Mouse (Mus musculus) central nervous system, embryonic 14 days (tissue): ENCODE data around the gene Krtap19-4. TPM values are rescaled to one million over a fixed set of nuclear protein-coding genes. Genes with fewer than 3 reads are reported as not detected.

Experiments
- polyA plus RNA-seq: library from polyadenylated mRNA; depleted of rRNA; stranded (reverse); fragments of >200 nt; gene quantifications from 2 replicates; pipeline ENCODE4 v1.2.3, GENCODE M21; 2012; rRNA removed

The Krtap19-4 gene
- not detected in 2 replicates for polyA plus RNA-seq

GRCm38 (mm10) chr16:88884989-88885388 lies at the start of gene Krtap19-4:
Krtap19-4 (minus strand) TSS chr16:88885089.

GRCm38 (mm10) chr16:88932165-88932564 lies 47.3 kb upstream of the Krtap19-4 start, which contains the start of gene Krtap19-9b:
Krtap19-9b (minus strand) TSS chr16:88932265.

GRCm38 (mm10) chr16:88896357-88896756 lies 11.5 kb upstream of the Krtap19-4 start, which contains the start of gene Krtap19-5:
Krtap19-5 (minus strand) TSS chr16:88896457.

GRCm38 (mm10) chr16:88877938-88878337 lies 7.0 kb downstream of the Krtap19-4 start, which contains the start of gene Krtap19-3:
Krtap19-3 (minus strand) TSS chr16:88878038.

GRCm38 (mm10) chr16:88874169-88874568 lies 10.7 kb downstream of the Krtap19-4 start, which contains the start of gene Krtap19-2:
Krtap19-2 (minus strand) TSS chr16:88874269.

GRCm38 (mm10) chr16:88869311-88869710 lies 15.6 kb downstream of the Krtap19-4 start, which contains the start of gene Krtap19-1:
Krtap19-1 (minus strand) TSS chr16:88869411.

Other genes starting within 250 kb of the Krtap19-4 start
- not detected in 2 replicates for gene Krtap26-1, start 237.3 kb downstream of the Krtap19-4 start, polyA plus RNA-seq
- gene Krtap27-1, start 213.4 kb downstream of the Krtap19-4 start, polyA plus RNA-seq: not detected in 2 replicates
- not detected in 2 replicates for gene 2310061N02Rik, start 177.1 kb downstream of the Krtap19-4 start, polyA plus RNA-seq
- not detected in 2 replicates for gene Krtap13-1, start 156.2 kb downstream of the Krtap19-4 start, polyA plus RNA-seq
- not detected in 2 replicates for gene Krtap13, start 133.5 kb downstream of the Krtap19-4 start, polyA plus RNA-seq
- gene 2310034C09Rik, start 126.2 kb downstream of the Krtap19-4 start, polyA plus RNA-seq: not detected in 2 replicates
- gene 2310057N15Rik, start 110.9 kb downstream of the Krtap19-4 start, polyA plus RNA-seq: not detected in 2 replicates
- not detected in 2 replicates for gene Gm5965, start 107.2 kb downstream of the Krtap19-4 start, polyA plus RNA-seq
- gene Gm20741, start 72.9 kb downstream of the Krtap19-4 start, polyA plus RNA-seq: not detected in 2 replicates
- gene Krtap15, start 64.9 kb downstream of the Krtap19-4 start, polyA plus RNA-seq: not detected in 2 replicates
- not detected in 2 replicates for gene Krtap14, start 58.9 kb downstream of the Krtap19-4 start, polyA plus RNA-seq
- not detected in 2 replicates for gene Krtap19-1, start 15.7 kb downstream of the Krtap19-4 start, polyA plus RNA-seq
- gene Krtap19-2, start 10.8 kb downstream of the Krtap19-4 start, polyA plus RNA-seq: not detected in 2 replicates
- not detected in 2 replicates for gene Krtap19-3, start 7.1 kb downstream of the Krtap19-4 start, polyA plus RNA-seq
- gene Krtap19-5, start 11.4 kb upstream of the Krtap19-4 start, polyA plus RNA-seq: not detected in 2 replicates
- not detected in 2 replicates for gene Krtap19-9b, start 47.2 kb upstream of the Krtap19-4 start, polyA plus RNA-seq
- not detected in 2 replicates for gene Krtap16-3, start 77.8 kb upstream of the Krtap19-4 start, polyA plus RNA-seq
- gene Krtap22-2, start 125.7 kb upstream of the Krtap19-4 start, polyA plus RNA-seq: not detected in 2 replicates
- not detected in 2 replicates for gene Gm10229, start 130.2 kb upstream of the Krtap19-4 start, polyA plus RNA-seq
- gene Krtap6-1, start 146.6 kb upstream of the Krtap19-4 start, polyA plus RNA-seq: not detected in 2 replicates
- not detected in 2 replicates for gene Gm10228, start 156.4 kb upstream of the Krtap19-4 start, polyA plus RNA-seq
- gene Krtap6-5, start 162.8 kb upstream of the Krtap19-4 start, polyA plus RNA-seq: not detected in 2 replicates
- not detected in 2 replicates for gene 1110025L11Rik, start 178.9 kb upstream of the Krtap19-4 start, polyA plus RNA-seq
- gene Krtap6-3, start 198.9 kb upstream of the Krtap19-4 start, polyA plus RNA-seq: not detected in 2 replicates